Mouse (Mus musculus) ovary, adult 2 months (tissue): ENCODE measurements around the gene Slc4a1. TPM values are rescaled to one million over a fixed set of nuclear protein-coding genes. Genes with fewer than 3 reads are reported as not detected.

ENCODE experiments used
- polyA plus RNA-seq: library from polyadenylated mRNA; depleted of rRNA; stranded (reverse); fragments of >200 nt; gene quantifications from 2 replicates; pipeline ENCODE4 v1.2.3, GENCODE M21; 2012; rRNA removed

The Slc4a1 gene
- polyA plus RNA-seq = 0.03 TPM in 1 of 2 replicates, not detected in the other

GRCm38 (mm10) chr11:102366103-102366502 is at the start of gene Slc4a1:
Gene Slc4a1 (minus strand): TSS chr11:102366203.

GRCm38 (mm10) chr11:102407834-102408215 is 41.8 kb upstream of the Slc4a1 start, which contains the start of gene Slc25a39:
Gene Slc25a39 (minus strand): TSS chr11:102407946.

GRCm38 (mm10) chr11:102393238-102393634 is 27.2 kb upstream of the Slc4a1 start, which contains the start of gene Rundc3a:
Gene Rundc3a (plus strand): TSS chr11:102393403.

GRCm38 (mm10) chr11:102319410-102319792 is 46.6 kb downstream of the Slc4a1 start, which contains the start of gene Ubtf:
Gene Ubtf (minus strand): TSS chr11:102319742.

Other genes starting within 250 kb of the Slc4a1 start
- 3.6 and 3.7 TPM in 2 replicates for gene Nags, start 220.7 kb downstream of the Slc4a1 start, polyA plus RNA-seq
- gene Tmem101, start 209.8 kb downstream of the Slc4a1 start, polyA plus RNA-seq = 37.3 and 46.7 TPM in 2 replicates
- gene Lsm12, start 180.9 kb downstream of the Slc4a1 start, polyA plus RNA-seq = 25.7 and 33.2 TPM in 2 replicates
- 169 and 171 TPM in 2 replicates for gene G6pc3, start 176.6 kb downstream of the Slc4a1 start, polyA plus RNA-seq
- 117 and 151 TPM in 2 replicates for gene Hdac5, start 136.0 kb downstream of the Slc4a1 start, polyA plus RNA-seq
- 6.4 and 10.6 TPM in 2 replicates for gene BC030867, start 117.3 kb downstream of the Slc4a1 start, polyA plus RNA-seq
- 0.37 and 0.42 TPM in 2 replicates for gene Asb16, start 97.5 kb downstream of the Slc4a1 start, polyA plus RNA-seq
- 60.5 and 74.0 TPM in 2 replicates for gene Tmub2, start 81.3 kb downstream of the Slc4a1 start, polyA plus RNA-seq
- 46.0 and 47.7 TPM in 2 replicates for gene Atxn7l3, start 69.6 kb downstream of the Slc4a1 start, polyA plus RNA-seq
- gene Ubtf, start 46.5 kb downstream of the Slc4a1 start, polyA plus RNA-seq = 35.3 and 42.8 TPM in 2 replicates
- gene Rundc3a, start 27.2 kb upstream of the Slc4a1 start, polyA plus RNA-seq = 4.5 and 5.9 TPM in 2 replicates
- gene Slc25a39, start 41.7 kb upstream of the Slc4a1 start, polyA plus RNA-seq = 573 and 609 TPM in 2 replicates
- gene Grn, start 64.1 kb upstream of the Slc4a1 start, polyA plus RNA-seq = 283 and 344 TPM in 2 replicates
- gene Fam171a2, start 81.5 kb upstream of the Slc4a1 start, polyA plus RNA-seq = 102 and 124 TPM in 2 replicates
- 11.2 and 16.0 TPM in 2 replicates for gene Itga2b, start 103.9 kb upstream of the Slc4a1 start, polyA plus RNA-seq
- 16.1 and 25.7 TPM in 2 replicates for gene Gpatch8, start 190.2 kb upstream of the Slc4a1 start, polyA plus RNA-seq
- gene Gm11627, start 213.3 kb upstream of the Slc4a1 start, polyA plus RNA-seq = 1.4 and 1.5 TPM in 2 replicates
- 87.2 and 118 TPM in 2 replicates for gene Fzd2, start 238.2 kb upstream of the Slc4a1 start, polyA plus RNA-seq